Mouse (Mus musculus): ENCODE data around the gene Gm21828.
"Not testable (repeated sequence)": the region's sequence is repeated elsewhere in the genome, so short reads cannot be mapped to it uniquely, and the experiment has no call there.

Gm21828 gene

GRCm38 (mm10) chrY:13223828-13224227 lies at the start of gene Gm21828:
Gene Gm21828 (minus strand): TSS chrY:13223928.
- not testable (repeated sequence) for DNase-seq (ENCODE audit: low spot score)

DNA sequence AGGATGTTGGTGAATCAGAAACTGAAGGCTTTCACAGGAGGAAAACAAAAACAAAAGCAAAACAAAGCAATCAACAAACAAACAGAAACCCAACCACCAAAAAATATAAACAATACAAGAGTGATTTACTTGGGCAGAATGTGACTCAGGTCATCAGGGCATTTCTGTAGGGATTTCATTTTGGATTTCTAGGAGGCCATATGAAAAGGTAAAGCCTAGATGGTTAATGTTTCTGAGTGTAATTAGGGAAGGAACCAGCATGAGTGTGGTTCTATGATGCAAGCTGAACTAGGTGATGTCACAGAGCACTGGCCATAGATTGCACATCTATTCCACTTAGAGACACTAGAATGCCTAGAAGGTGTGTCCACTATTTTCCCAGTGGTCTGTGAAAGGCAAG lies 28.4 kb upstream of the Gm21828 start, which contains the start of the genes Gm21440 and Gm21454:
TSS of gene Gm21440 (plus strand) at position 301 of the 400 bp plus-strand sequence.
TSS of gene Gm21454 (plus strand) at position 352 of the 400 bp plus-strand sequence.
- not testable (repeated sequence) for DNase-seq (ENCODE audit: low spot score)
